ENCODE assay signal across 23 mouse cellular contexts in the genomic region with DNA sequence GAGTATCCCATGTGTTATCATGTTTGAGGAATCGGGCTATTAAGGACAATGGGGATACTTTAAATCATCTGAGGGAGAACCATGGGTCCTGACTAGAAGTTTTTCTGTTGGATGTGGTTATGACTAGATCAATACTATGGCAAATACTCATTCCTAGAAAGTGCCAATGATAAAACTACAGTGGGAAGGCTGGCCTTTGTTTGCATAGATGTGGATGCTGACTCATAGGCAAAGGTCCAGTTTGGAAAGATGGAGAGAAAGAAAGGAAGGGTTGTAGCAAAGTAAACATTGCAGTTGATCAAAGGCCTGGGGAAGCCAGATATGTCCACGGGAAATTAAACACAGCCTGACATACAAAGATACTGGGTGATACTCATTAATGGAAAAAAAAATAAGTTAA.
DNase-seq lines count a peak whose midpoint lies in the region; ATAC-seq and TF ChIP-seq lines count a peak whose summit lies in the region.
"Had no signal": no experiment of that assay in that cellular context is flagged by ENCODE, and none has a peak within 500 bp of the region (broad histone marks: within the 10 kb centered on the region; RNA-seq: fewer than 3 reads in every experiment).

No protein-coding gene starts in this region.

- H3K9ac ChIP-seq in liver, adult 2 months (ENCODE audit: low read depth, low read length) = no peak overlapping the region
- H3K9ac ChIP-seq in lung, postnatal 0 days (replicated peaks; ENCODE audit: low read depth) = no peak overlapping the region
- H3K9ac ChIP-seq: embryonic facial prominence, embryonic 12.5 days; embryonic facial prominence, embryonic 15.5 days; forebrain, postnatal 0 days; hindbrain, embryonic 12.5 days; hindbrain, embryonic 15.5 days had no signal

- 24% methylated on average over 2 of the region's 2 CpGs for WGBS in liver, adult 2 months
- 49% methylated on average over 2 of the region's 2 CpGs for WGBS in lung, postnatal 0 days
- WGBS in lung, adult 2 months = 59% methylated on average over 2 of the region's 2 CpGs

- 0 out of 2 replicates have a peak, but pooled peaks have one; percentile 12 for TF ChIP-seq EP300 in lung, postnatal 0 days (IDR thresholded peaks at IDR 0.05)

- peaks cover 8% of the 10 kb centered on the region; the same call in 1 of the 2 replicates for H3K79me2 ChIP-seq in liver, adult 2 months (ENCODE audit: control insufficient read depth, insufficient read depth, low read length)

- no peak overlapping the region for H3K27ac ChIP-seq in liver, adult 2 months (replicated peaks; ENCODE audit: insufficient read depth, low read depth, low read length)
- H3K27ac ChIP-seq in lung, postnatal 0 days (ENCODE audit: low read length) = no peak overlapping the region
- H3K27ac ChIP-seq: embryonic facial prominence, embryonic 12.5 days; embryonic facial prominence, embryonic 15.5 days; gastrocnemius, adult 2 months; hindbrain, embryonic 12.5 days; hindbrain, embryonic 15.5 days had no signal

- H3K9me3 ChIP-seq in lung, postnatal 0 days (ENCODE audit: low read length) = no peaks in the 10 kb centered on the region
- H3K9me3 ChIP-seq: embryonic facial prominence, embryonic 12.5 days; embryonic facial prominence, embryonic 15.5 days; hindbrain, embryonic 12.5 days; hindbrain, embryonic 15.5 days had no signal

- no peak overlapping the region for H3K4me3 ChIP-seq in liver, adult 2 months (ENCODE audit: insufficient read depth, low read depth, low read length)
- no peak overlapping the region for H3K4me3 ChIP-seq in lung, postnatal 0 days (ENCODE audit: low read depth, low read length)
- no peak overlapping the region for H3K4me3 ChIP-seq in lung, adult 2 months (replicated peaks; ENCODE audit: extremely low read depth, low read depth, low read length)
- H3K4me3 ChIP-seq: embryonic facial prominence, embryonic 12.5 days; embryonic facial prominence, embryonic 15.5 days; gastrocnemius, adult 2 months; hindbrain, embryonic 12.5 days; hindbrain, embryonic 15.5 days had no signal

- H3K4me1 ChIP-seq in liver, adult 2 months (ENCODE audit: control insufficient read depth, insufficient read depth, low read length) = peaks cover 1% of the 10 kb centered on the region; the same call in 1 of the 2 replicates
- no peaks in the 10 kb centered on the region for H3K4me1 ChIP-seq in lung, postnatal 0 days (ENCODE audit: insufficient read depth, low read depth, low read length)
- H3K4me1 ChIP-seq in lung, adult 2 months (ENCODE audit: control insufficient read depth, insufficient read depth, low read length) = no peaks in the 10 kb centered on the region; the same call in none of the 2 replicates
- H3K4me1 ChIP-seq: embryonic facial prominence, embryonic 12.5 days; embryonic facial prominence, embryonic 15.5 days; hindbrain, embryonic 12.5 days; hindbrain, embryonic 15.5 days had no signal

- H3K36me3 ChIP-seq in liver, adult 2 months (ENCODE audit: control insufficient read depth, insufficient read depth, low read length) = no peaks in the 10 kb centered on the region
- H3K36me3 ChIP-seq in lung, postnatal 0 days (ENCODE audit: insufficient read depth, low read length) = no peaks in the 10 kb centered on the region
- H3K36me3 ChIP-seq: embryonic facial prominence, embryonic 12.5 days; embryonic facial prominence, embryonic 15.5 days; hindbrain, embryonic 12.5 days; hindbrain, embryonic 15.5 days had no signal

- no peak for ATAC-seq in lung, postnatal 0 days
- ATAC-seq: CD4-positive, CD25-positive, alpha-beta regulatory T cell, adult 4 months; forebrain, embryonic 14.5 days; forebrain, postnatal 0 days had no signal

- peak; percentile 91 for DNase-seq in liver, adult 2 months (ENCODE audit: extremely low read depth, low read depth, low spot score)
- DNase-seq in liver (no peak), NIH3T3 (ENCODE audit: low read depth) (peak; percentile 28)
- DNase-seq in lung, postnatal 0 days (ENCODE audit: low spot score) = no peak
- DNase-seq in lung, adult 2 months = no peak
- no peak for DNase-seq in testis, postnatal 10 days (ENCODE audit: low spot score)
- DNase-seq: adrenal gland, adult 2 months; adrenal gland, postnatal 14 days; cerebellum, adult 11 months; cerebellum, adult 2 months; cerebellum, adult 9-11 months; cerebellum, postnatal 25 days; forebrain, postnatal 0 days; gastrocnemius, adult 2 months; gastrocnemius, postnatal 14 days; heart, adult 11 months had no signal

- no peaks in the 10 kb centered on the region for H3K27me3 ChIP-seq in liver, adult 2 months (ENCODE audit: control insufficient read depth, insufficient read depth, low read length)
- H3K27me3 ChIP-seq in lung, postnatal 0 days (replicated peaks; ENCODE audit: insufficient read depth, low read length) = no peaks in the 10 kb centered on the region
- H3K27me3 ChIP-seq: embryonic facial prominence, embryonic 12.5 days; embryonic facial prominence, embryonic 15.5 days; hindbrain, embryonic 12.5 days; hindbrain, embryonic 15.5 days had no signal

- no peak for TF ChIP-seq CTCF in liver, adult 2 months (IDR thresholded peaks at IDR 0.05; ENCODE audit: low read depth, low read length)
- no peak for TF ChIP-seq CTCF in lung, postnatal 0 days (IDR thresholded peaks at IDR 0.05)
- TF ChIP-seq CTCF in lung, adult 2 months (IDR thresholded peaks at IDR 0.05; ENCODE audit: insufficient read depth, low read length) = no peak

- TF ChIP-seq POLR2A in liver, adult 2 months (IDR thresholded peaks at IDR 0.05; ENCODE audit: extremely low read depth, insufficient read depth, low read length) = no peak
- no peak for TF ChIP-seq POLR2A in lung, adult 2 months (IDR thresholded peaks at IDR 0.05; ENCODE audit: borderline replicate concordance, extremely low read depth, low read depth, low read length)

- H3K4me2 ChIP-seq in lung, postnatal 0 days (replicated peaks; ENCODE audit: low read depth, low read length) = no peak overlapping the region
- H3K4me2 ChIP-seq: embryonic facial prominence, embryonic 12.5 days; embryonic facial prominence, embryonic 15.5 days; heart, embryonic 11.5 days; hindbrain, embryonic 12.5 days; hindbrain, embryonic 15.5 days had no signal

Comparison
In these comparisons a context has a peak if more than half of its experiments do, and no peak if none do; other contexts are left out.
1. DNase-seq: peak in liver, adult 2 months (single experiment) and NIH3T3 (single experiment); none in liver (single experiment), lung, postnatal 0 days (single experiment), lung, adult 2 months (single experiment) and testis, postnatal 10 days (single experiment).